Mouse (Mus musculus): ENCODE measurements around the gene Rab13. TPM values are rescaled to one million over a fixed set of nuclear protein-coding genes. Genes with fewer than 3 reads are reported as not detected.

The Rab13 gene
- 10 to 100 TPM; 21.1 to 30.8 TPM for total RNA-seq (2021)
- long read RNA-seq, experiment 1, partial matches to known transcripts = 0 of 5 reads
- long read RNA-seq, experiment 1, other reads (novel, unspliced or antisense) = 0 of 5 reads
- long read RNA-seq, experiment 2, transcript Rab13-201 (8 exons, 1,107 nt) = major isoform, 33 of 44 reads
- long read RNA-seq, experiment 2, partial matches to known transcripts = 4 of 44 reads
- long read RNA-seq, experiment 2, other reads (novel, unspliced or antisense) = 4 of 44 reads

GRCm38 (mm10) chr3:90213377-90213866 is at the start of gene Rab13, which contains the start of gene Rps27:
TSS of gene Rab13 (plus strand) at chr3:90213695.
TSS of gene Rps27 (minus strand) at chr3:90213651.
- peak; percentile 83 to 89 for DNase-seq (ENCODE audit: low spot score in 2 of 2)

GRCm38 (mm10) chr3:90179566-90179965 is 33.9 kb upstream of the Rab13 start:
- no peak for DNase-seq (ENCODE audit: low spot score in 2 of 2)

DNA sequence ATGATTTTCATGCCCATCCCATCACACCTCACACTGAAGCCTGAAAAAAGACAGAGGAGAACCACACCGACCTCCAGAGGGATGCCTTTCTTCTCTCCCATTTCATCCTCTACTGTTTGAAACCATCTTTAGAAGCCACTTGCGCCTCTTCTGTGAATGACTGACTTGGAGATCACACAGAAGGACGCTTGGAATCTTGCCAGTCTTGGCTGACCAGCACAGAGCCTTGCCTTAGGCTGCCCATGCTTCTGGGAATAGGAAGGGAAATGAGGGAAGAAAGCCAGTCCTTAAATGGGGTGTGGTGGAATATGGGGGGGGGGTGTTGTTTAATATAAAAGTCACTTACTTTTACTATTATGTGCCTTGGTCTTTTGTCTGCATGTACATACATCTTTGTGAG is 29.9 kb upstream of the Rab13 start:
- no peak for DNase-seq (ENCODE audit: low spot score in 2 of 2)

DNA sequence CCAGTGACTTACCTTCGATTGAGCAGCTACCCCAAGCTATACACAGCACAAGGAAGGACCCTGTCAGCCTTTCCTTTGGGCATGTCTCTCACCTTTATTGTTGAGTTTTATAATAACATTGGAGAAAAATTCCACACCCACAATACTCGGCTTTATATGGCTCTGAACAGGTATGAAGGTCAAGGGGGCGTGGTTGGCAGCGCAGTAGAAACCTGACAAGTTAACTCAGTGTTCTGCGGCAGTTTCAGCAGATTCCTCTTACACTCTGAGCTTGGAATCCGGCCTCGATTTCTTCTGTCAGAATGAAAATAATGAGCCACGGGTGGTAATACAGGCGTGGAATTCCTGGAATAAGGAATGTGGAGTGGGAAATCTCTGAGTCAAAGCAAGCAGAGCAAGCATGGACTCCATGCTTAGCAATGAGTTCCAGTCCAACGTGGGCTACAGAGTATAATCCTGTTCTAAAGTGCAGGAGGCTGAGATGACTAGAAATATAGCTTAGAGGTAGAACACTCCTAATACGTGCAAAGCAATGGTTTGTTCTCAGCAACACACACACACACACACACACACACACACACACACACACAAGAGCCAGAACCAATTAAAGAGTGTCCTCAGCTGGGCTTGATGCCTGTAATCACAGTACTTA is 22.5 kb upstream of the Rab13 start:
- no peak for DNase-seq (ENCODE audit: low spot score in 2 of 2)

DNA sequence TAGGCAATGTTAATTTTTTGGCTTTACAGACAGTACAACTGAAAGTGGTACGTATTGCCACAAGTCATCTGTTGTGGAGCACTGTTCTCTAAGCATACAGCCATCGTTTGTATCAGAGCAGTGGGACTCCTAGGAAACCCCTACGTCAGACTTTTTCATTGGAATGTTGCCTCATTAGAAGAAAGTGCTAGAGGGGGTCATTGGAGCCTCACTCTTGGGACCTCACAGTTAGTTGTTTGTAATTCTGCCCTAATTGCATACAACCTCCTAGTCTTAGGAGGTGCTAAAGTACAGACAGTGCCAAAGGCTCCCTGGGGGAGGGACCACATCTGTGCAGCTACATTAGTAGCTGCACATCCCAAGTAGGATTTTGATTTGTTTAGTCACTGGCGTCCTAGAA is 18.7 kb upstream of the Rab13 start:
- DNase-seq (ENCODE audit: low spot score in 2 of 2) = no peak

- DNase-seq (ENCODE audit: low spot score in 2 of 2) = no peak
Observed at GRCm38 (mm10) chr3:90195644-90196043, 17.9 kb upstream of the Rab13 start.

GRCm38 (mm10) chr3:90197548-90197947 is 15.9 kb upstream of the Rab13 start:
- no peak for DNase-seq (ENCODE audit: low spot score in 2 of 2)

DNA sequence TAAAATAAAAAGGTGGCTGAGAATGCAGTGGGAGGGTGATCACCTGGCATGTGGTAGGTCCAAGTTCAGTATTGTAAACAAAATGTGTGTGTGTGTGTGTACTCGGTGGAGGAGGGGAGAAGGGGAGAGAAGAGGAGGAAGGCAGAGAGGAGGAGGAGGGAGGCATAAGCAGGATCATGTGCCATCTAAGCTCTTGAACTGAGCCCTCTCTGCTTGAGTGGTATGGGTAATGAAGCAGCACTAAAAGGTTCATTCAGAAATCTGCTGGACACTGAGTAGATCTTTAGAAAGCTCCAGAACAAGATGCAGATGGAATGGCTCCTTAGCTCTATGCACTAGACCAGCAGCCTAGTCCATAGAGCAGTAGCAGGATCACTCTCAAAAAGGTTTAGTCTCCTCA is 10.6 kb upstream of the Rab13 start:
- no peak for DNase-seq (ENCODE audit: low spot score in 2 of 2)

- DNase-seq (ENCODE audit: low spot score in 2 of 2) = no peak
Observed at GRCm38 (mm10) chr3:90203619-90204018, 9.9 kb upstream of the Rab13 start.

DNA sequence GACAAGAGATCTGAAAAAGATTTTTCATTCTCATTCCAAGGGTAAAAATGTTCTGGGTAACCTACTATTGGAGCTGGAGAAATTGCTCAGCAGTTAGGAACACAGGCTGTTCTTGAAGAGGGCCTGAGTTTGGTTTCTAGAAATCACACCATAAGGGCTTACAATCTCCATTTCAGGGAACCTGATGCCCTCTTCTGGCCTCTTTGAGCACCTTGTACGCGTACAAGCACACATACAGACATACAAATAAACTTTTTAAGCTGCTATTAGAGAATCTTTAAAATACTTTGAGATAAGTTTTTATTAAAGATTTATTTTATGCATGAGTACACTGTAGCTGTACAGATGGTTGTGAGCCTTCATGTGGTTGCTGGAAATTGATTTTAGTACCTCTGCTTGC is 8.9 kb upstream of the Rab13 start:
- no peak for DNase-seq (ENCODE audit: low spot score in 2 of 2)

GRCm38 (mm10) chr3:90208662-90209061 is 4.8 kb upstream of the Rab13 start:
- no peak for DNase-seq (ENCODE audit: low spot score in 2 of 2)

- DNase-seq (ENCODE audit: low spot score in 2 of 2) = no peak
Observed at GRCm38 (mm10) chr3:90209908-90210566, 3.5 kb upstream of the Rab13 start.

- DNase-seq (ENCODE audit: low spot score in 2 of 2) = no peak
Observed at GRCm38 (mm10) chr3:90211475-90212398, 1.8 kb upstream of the Rab13 start.

GRCm38 (mm10) chr3:90212723-90213122 is 772 bp upstream of the Rab13 start:
- DNase-seq (ENCODE audit: low spot score in 2 of 2) = no peak

- DNase-seq (ENCODE audit: low spot score in 2 of 2) = no peak
Observed at GRCm38 (mm10) chr3:90213956-90214684, 625 bp downstream of the Rab13 start.

DNA sequence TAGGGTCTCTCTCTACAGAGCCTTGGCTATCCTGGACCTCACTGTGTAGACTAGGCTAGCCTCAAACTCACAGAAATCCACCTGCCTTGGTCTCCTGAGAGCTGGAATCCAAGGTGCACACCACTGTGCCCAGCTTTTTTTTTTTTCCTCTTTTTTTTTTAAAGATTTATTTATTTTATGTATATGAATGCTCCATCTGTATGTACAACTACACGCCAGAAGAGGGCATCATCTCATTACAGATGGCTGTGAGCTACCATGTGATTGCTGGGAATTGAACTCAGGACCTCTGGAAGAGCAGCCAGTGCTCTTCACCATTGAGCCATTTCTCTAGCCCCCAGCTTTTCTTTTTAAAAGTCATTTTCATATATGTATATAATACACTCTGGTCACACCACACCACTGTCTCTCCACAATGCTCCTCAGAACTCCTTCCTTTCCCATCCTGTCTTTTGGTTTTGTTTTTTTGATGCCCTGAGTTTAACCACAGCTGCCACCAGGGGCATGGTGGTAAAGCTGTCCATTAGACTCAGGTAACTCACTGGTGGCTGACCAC is 2.4 kb downstream of the Rab13 start:
- no peak for DNase-seq (ENCODE audit: low spot score in 2 of 2)

DNA sequence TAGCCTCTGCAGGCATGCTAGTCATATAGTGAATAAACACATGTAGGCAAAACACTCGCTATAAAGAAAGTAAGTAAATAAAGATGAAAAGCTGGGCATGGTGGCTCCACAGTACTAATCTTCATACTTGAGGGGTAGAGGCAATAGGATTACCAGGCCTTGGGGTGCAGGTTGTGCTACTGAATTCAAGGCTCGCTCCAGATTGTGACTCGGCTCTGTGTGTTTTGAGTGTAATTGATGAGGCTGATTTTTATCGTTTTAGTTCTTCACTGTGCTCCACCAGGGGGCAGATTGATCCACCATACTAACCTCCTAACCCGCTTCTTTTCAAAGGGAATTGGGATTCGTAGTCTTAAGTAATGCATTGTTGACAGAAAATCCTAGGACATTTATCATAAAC is 6.6 kb downstream of the Rab13 start:
- DNase-seq (ENCODE audit: low spot score in 2 of 2) = peak; percentile 39 to 49

- peak; percentile 78 to 81 for DNase-seq (ENCODE audit: low spot score in 2 of 2)
Observed at GRCm38 (mm10) chr3:90220531-90220951, 7.0 kb downstream of the Rab13 start.

DNA sequence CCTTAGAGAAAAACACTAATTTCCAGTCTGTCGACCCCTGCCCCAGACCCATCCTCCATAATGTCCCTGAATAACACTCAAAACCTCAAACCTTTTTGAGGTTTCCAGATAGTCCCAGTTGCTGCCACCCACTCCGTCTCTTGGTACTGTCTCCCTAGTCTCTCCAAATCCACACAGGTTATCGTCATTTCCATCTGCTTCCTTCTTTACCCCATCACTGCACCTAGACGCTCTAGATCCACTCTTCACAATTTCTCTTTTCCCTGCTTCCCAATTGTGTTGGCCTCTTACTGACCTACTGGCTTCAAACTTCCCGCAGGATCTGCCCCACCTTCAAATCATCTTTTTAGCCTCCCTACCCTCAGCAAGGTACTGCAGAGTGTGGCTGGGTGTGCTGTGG is 7.6 kb downstream of the Rab13 start:
- no peak for DNase-seq (ENCODE audit: low spot score in 2 of 2)

GRCm38 (mm10) chr3:90222455-90222854 is 9.0 kb downstream of the Rab13 start:
- DNase-seq (ENCODE audit: low spot score in 2 of 2) = no peak

Measured in adrenal gland, adult 18-20 months (tissue).